29 mouse cellular contexts compared by ENCODE assay signal in the genomic region with DNA sequence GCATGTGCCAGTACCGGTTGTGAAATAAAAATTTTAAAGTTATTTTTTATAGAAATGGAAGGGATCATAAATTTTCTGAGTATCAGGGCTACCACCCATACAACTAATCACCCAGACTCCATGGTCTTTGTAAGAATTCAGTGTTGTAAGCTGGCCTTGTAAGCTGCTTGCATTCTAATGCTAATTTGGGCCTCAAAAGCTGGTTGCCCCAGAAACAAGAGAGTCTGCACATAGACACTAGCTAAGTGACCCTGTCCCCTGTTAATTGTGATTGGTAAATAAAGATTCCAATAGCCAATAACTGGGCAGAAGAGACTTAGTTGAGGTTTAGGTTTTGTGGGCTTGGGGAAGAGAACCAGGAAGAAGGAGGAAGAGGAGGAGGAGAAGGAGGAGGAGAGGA. TPM values are rescaled to one million over a fixed set of nuclear protein-coding genes. Genes with fewer than 3 reads are reported as not detected.
A peak's percentile ranks its signal among the peaks of the same experiment; 100 is the strongest.
DNase-seq lines count a peak whose midpoint lies in the region; ATAC-seq and TF ChIP-seq lines count a peak whose summit lies in the region.
"Had no signal": no experiment of that assay in that cellular context is flagged by ENCODE, and none has a peak within 500 bp of the region (broad histone marks: within the 10 kb centered on the region; RNA-seq: fewer than 3 reads in every experiment).

No protein-coding gene starts in this region.

- no peaks in the 10 kb centered on the region for H3K27me3 ChIP-seq in hindbrain, embryonic 11.5 days (ENCODE audit: control insufficient read depth, insufficient read depth, low read length)
- no peaks in the 10 kb centered on the region for H3K27me3 ChIP-seq in hindbrain, embryonic 16.5 days (replicated peaks; ENCODE audit: control insufficient read depth, insufficient read depth, low read length)
- H3K27me3 ChIP-seq in hindbrain, postnatal 0 days (ENCODE audit: insufficient read depth, low read length) = no peaks in the 10 kb centered on the region
- H3K27me3 ChIP-seq: embryonic facial prominence, embryonic 13.5 days; limb, embryonic 12.5 days; liver, embryonic 12.5 days; stomach, embryonic 15.5 days had no signal

- H3K36me3 ChIP-seq in hindbrain, embryonic 11.5 days (ENCODE audit: control insufficient read depth, insufficient read depth, low read length) = no peaks in the 10 kb centered on the region
- no peaks in the 10 kb centered on the region for H3K36me3 ChIP-seq in hindbrain, embryonic 16.5 days (ENCODE audit: control insufficient read depth, insufficient read depth, low read length)
- H3K36me3 ChIP-seq in hindbrain, postnatal 0 days (ENCODE audit: insufficient read depth, low read length) = no peaks in the 10 kb centered on the region
- H3K36me3 ChIP-seq: embryonic facial prominence, embryonic 13.5 days; heart, embryonic 10.5 days; limb, embryonic 12.5 days; liver, embryonic 12.5 days; stomach, embryonic 15.5 days had no signal

- H3K9ac ChIP-seq in hindbrain, embryonic 11.5 days (ENCODE audit: low read depth, low read length) = no peak overlapping the region
- H3K9ac ChIP-seq in hindbrain, embryonic 16.5 days (ENCODE audit: low read depth, low read length) = no peak overlapping the region
- H3K9ac ChIP-seq in hindbrain, postnatal 0 days (replicated peaks; ENCODE audit: low read length) = no peak overlapping the region
- H3K9ac ChIP-seq: embryonic facial prominence, embryonic 13.5 days; limb, embryonic 12.5 days; liver, embryonic 12.5 days; stomach, embryonic 15.5 days had no signal

- H3K4me2 ChIP-seq in hindbrain, embryonic 11.5 days (replicated peaks; ENCODE audit: low read depth, low read length) = no peak overlapping the region
- no peak overlapping the region for H3K4me2 ChIP-seq in hindbrain, embryonic 16.5 days (ENCODE audit: low read length)
- no peak overlapping the region for H3K4me2 ChIP-seq in hindbrain, postnatal 0 days (ENCODE audit: low read depth, low read length)
- H3K4me2 ChIP-seq: embryonic facial prominence, embryonic 13.5 days; limb, embryonic 12.5 days; liver, embryonic 12.5 days; stomach, embryonic 15.5 days had no signal

- H3K4me1 ChIP-seq in hindbrain, embryonic 11.5 days (replicated peaks; ENCODE audit: control insufficient read depth, insufficient read depth, low read length) = no peaks in the 10 kb centered on the region
- H3K4me1 ChIP-seq in hindbrain, embryonic 16.5 days (ENCODE audit: control insufficient read depth, insufficient read depth, low read depth, low read length) = no peaks in the 10 kb centered on the region
- H3K4me1 ChIP-seq in hindbrain, postnatal 0 days (ENCODE audit: insufficient read depth, low read length) = no peaks in the 10 kb centered on the region
- H3K4me1 ChIP-seq: embryonic facial prominence, embryonic 13.5 days; heart, embryonic 10.5 days; limb, embryonic 12.5 days; liver, embryonic 12.5 days; stomach, embryonic 15.5 days had no signal

- WGBS in hindbrain, embryonic 11.5 days = 61% methylated on average over 1 of the region's 1 CpGs
- 37% methylated on average over 1 of the region's 1 CpGs for WGBS in hindbrain, embryonic 16.5 days
- 49% methylated on average over 1 of the region's 1 CpGs for WGBS in hindbrain, postnatal 0 days

- no peak overlapping the region for H3K4me3 ChIP-seq in hindbrain, embryonic 11.5 days (ENCODE audit: low read depth, low read length)
- no peak overlapping the region for H3K4me3 ChIP-seq in hindbrain, embryonic 16.5 days (ENCODE audit: low read length)
- H3K4me3 ChIP-seq in hindbrain, postnatal 0 days (ENCODE audit: low read length) = no peak overlapping the region
- H3K4me3 ChIP-seq: embryonic facial prominence, embryonic 13.5 days; heart, embryonic 10.5 days; limb, embryonic 12.5 days; liver, embryonic 12.5 days; stomach, embryonic 15.5 days had no signal

- no peak for TF ChIP-seq CTCF in hindbrain, postnatal 0 days (IDR thresholded peaks at IDR 0.05; ENCODE audit: low read depth)

- no peak overlapping the region for H3K27ac ChIP-seq in hindbrain, embryonic 11.5 days (ENCODE audit: low read depth, low read length)
- H3K27ac ChIP-seq in hindbrain, embryonic 16.5 days (ENCODE audit: low read depth, low read length) = no peak overlapping the region; the same call in 1 of the 2 replicates
- H3K27ac ChIP-seq in hindbrain, postnatal 0 days = 0 out of 2 replicates have a peak overlapping the region, but pooled peaks have one; percentile 48
- H3K27ac ChIP-seq: embryonic facial prominence, embryonic 13.5 days; heart, embryonic 10.5 days; limb, embryonic 12.5 days; liver, embryonic 12.5 days; stomach, embryonic 15.5 days had no signal

- ATAC-seq in hindbrain, embryonic 11.5 days (ENCODE audit: low FRiP score) = peak; percentile 63; the same call in 1 of the 2 replicates
- ATAC-seq in hindbrain, embryonic 16.5 days = no peak
- ATAC-seq in hindbrain, postnatal 0 days = no peak
- ATAC-seq: liver, embryonic 12.5 days had no signal

- no peaks in the 10 kb centered on the region for H3K9me3 ChIP-seq in hindbrain, embryonic 11.5 days (ENCODE audit: control insufficient read depth, low read length)
- H3K9me3 ChIP-seq in hindbrain, embryonic 16.5 days (ENCODE audit: control insufficient read depth, low read length) = no peaks in the 10 kb centered on the region
- H3K9me3 ChIP-seq in hindbrain, postnatal 0 days (ENCODE audit: low read length) = no peaks in the 10 kb centered on the region
- H3K9me3 ChIP-seq: embryonic facial prominence, embryonic 13.5 days; heart, embryonic 10.5 days; limb, embryonic 12.5 days; liver, embryonic 12.5 days; stomach, embryonic 15.5 days had no signal

- DNase-seq in hindbrain, embryonic 11.5 days (ENCODE audit: low spot score) = peak; percentile 47
- DNase-seq in ES-CJ7 (ENCODE audit: low read depth, low spot score) (peak; percentile 23), R1 (ENCODE audit: low read depth, low spot score) (peak; percentile 71)
- peak; percentile 19 for DNase-seq in hindbrain, postnatal 0 days (ENCODE audit: low spot score)
- no peak for DNase-seq in spleen, postnatal 10 days (ENCODE audit: low spot score in 2 of 2)
- no peak for DNase-seq in T-cell, adult 2 months (ENCODE audit: low spot score)
- no peak for DNase-seq in gastrocnemius, postnatal 25 days
- DNase-seq: adrenal gland, postnatal 14 days; cerebellum, adult 11 months; cerebellum, postnatal 25 days; gastrocnemius, postnatal 36 days; kidney, adult 11 months; lung, adult 2 months; right cerebral cortex, postnatal 14 days; thymus, adult 18-20 months; thymus, postnatal 4 days had no signal

RNA-seq across cellular contexts. Expression of a gene that starts 38.4 kb away (rescaled TPM):
- not detected in 2 replicates for polyA plus RNA-seq in hindbrain, embryonic 11.5 days (2014; fragmentation: Nextera tagmentation; extraction: Ambion mirVana)
- polyA plus RNA-seq in hindbrain, embryonic 16.5 days (2015; fragmentation: Nextera tagmentation; extraction: Ambion mirVana) = not detected in 2 replicates
- not detected in 2 replicates for total RNA-seq in hindbrain, postnatal 0 days (2014; rRNA removed)
- not detected in 2 replicates for polyA plus RNA-seq in hindbrain, postnatal 0 days (2015; fragmentation: Nextera tagmentation; extraction: Ambion mirVana)
- not detected for total RNA-seq in gastrocnemius, postnatal 25 days (2021)
- total RNA-seq: adrenal gland, postnatal 14 days; gastrocnemius, postnatal 36 days; layer of hippocampus, postnatal 25 days; left cerebral cortex, postnatal 10 days had no signal
- polyA plus RNA-seq: embryonic facial prominence, embryonic 13.5 days; heart, embryonic 10.5 days; heart, postnatal 0 days; kidney, embryonic 16.5 days; large intestine, adult 2 months; limb, embryonic 12.5 days; liver, embryonic 12.5 days; lung, adult 2 months; neural tube, embryonic 14.5 days; spleen, adult 2 months; stomach, embryonic 15.5 days had no signal

Comparison
In these comparisons a context has a peak if more than half of its experiments do, and no peak if none do; other contexts are left out.
1. DNase-seq: peak in hindbrain, embryonic 11.5 days (single experiment), ES-CJ7 (single experiment), R1 (single experiment) and hindbrain, postnatal 0 days (single experiment); none in spleen, postnatal 10 days (0 of 2), T-cell, adult 2 months (single experiment) and gastrocnemius, postnatal 25 days (single experiment).